Mouse (Mus musculus) limb, embryonic 14.5 days (tissue): ENCODE measurements at regions not wholly inside any gene's neighbourhood (a gene's known extent, or its start where the extent isn't known, plus 50 kb on each side); places are given as distances from the start of the nearest gene placed in this dataset.
A peak's percentile ranks its signal among the peaks of the same experiment; 100 is the strongest.

Experiments used
- ATAC-seq: fragments of 200-750 bp; cut with Nextera tagmentation; 2 replicates; pipeline ENCODE4 v1.8.0; 2017; ENCODE audit warnings: low read depth, moderate number of reproducible peaks, moderate TSS enrichment; ENCODE audit not compliant: low FRiP score
- DNase-seq: peaks from one replicate; pipeline ENCODE4 v3.0.0-alpha.2; 2015; ENCODE audit warnings: low spot score
- H3K27ac ChIP-seq: fragments of 300-500 bp; sonication (generic); replicated peaks from 2 replicates; pipeline ENCODE4 v1.5.1; 2014; ENCODE audit warnings: low read depth, mild to moderate bottlenecking, low read length, moderate library complexity, mixed read lengths
- H3K27me3 ChIP-seq: fragments of 300-500 bp; sonication (generic); 2 replicates; pipeline ENCODE4 v1.6.1; 2014; ENCODE audit warnings: low read length, mixed read lengths; ENCODE audit not compliant: control insufficient read depth, insufficient read depth
- H3K36me3 ChIP-seq: fragments of 300-500 bp; sonication (generic); 2 replicates; pipeline ENCODE4 v1.6.1; 2014; ENCODE audit warnings: mild to moderate bottlenecking, low read length, moderate library complexity, mixed read lengths; ENCODE audit not compliant: control insufficient read depth, insufficient read depth
- H3K4me1 ChIP-seq: fragments of 300-500 bp; sonication (generic); 2 replicates; pipeline ENCODE4 v1.6.1; 2014; ENCODE audit warnings: antibody characterized with exemption, low read length, mixed read lengths; ENCODE audit not compliant: control insufficient read depth, insufficient read depth
- H3K4me2 ChIP-seq: fragments of 300-500 bp; sonication (generic); replicated peaks from 2 replicates; pipeline ENCODE4 v1.6.1; 2014; ENCODE audit warnings: low read depth, mild to moderate bottlenecking, low read length, moderate library complexity; ENCODE audit not compliant: severe bottlenecking
- H3K4me3 ChIP-seq: fragments of 300-500 bp; sonication (generic); replicated peaks from 2 replicates; pipeline ENCODE4 v1.5.1; 2014; ENCODE audit warnings: low read length
- H3K9ac ChIP-seq: fragments of 300-500 bp; sonication (generic); 2 replicates; pipeline ENCODE4 v1.6.1; 2014; ENCODE audit warnings: mild to moderate bottlenecking, low read depth, low read length, moderate library complexity; ENCODE audit not compliant: severe bottlenecking
- H3K9me3 ChIP-seq: fragments of 300-500 bp; sonication (generic); 2 replicates; pipeline ENCODE4 v1.6.1; 2016; ENCODE audit warnings: low read length; ENCODE audit not compliant: control insufficient read depth
- POLR2A ChIP-seq: fragments of 200-500 bp; IDR thresholded peaks from 2 replicates; pipeline ENCODE4 v1.8.0; 2012; ENCODE audit warnings: inconsistent platforms, mild to moderate bottlenecking, moderate library complexity, borderline replicate concordance; ENCODE audit not compliant: insufficient read depth, insufficient read length; ENCODE audit errors: extremely low read depth
- WGBS: fragments of 180-500 bp; shearing (Covaris S2); extraction: QIAGEN DNeasy Blood & Tissue Kit; methylation state at CpG from one replicate; pipeline ENCODE4 v1.1.7; 2014; 5-methylcytosine and 5-hydroxymethylcytosine counted together

DNA sequence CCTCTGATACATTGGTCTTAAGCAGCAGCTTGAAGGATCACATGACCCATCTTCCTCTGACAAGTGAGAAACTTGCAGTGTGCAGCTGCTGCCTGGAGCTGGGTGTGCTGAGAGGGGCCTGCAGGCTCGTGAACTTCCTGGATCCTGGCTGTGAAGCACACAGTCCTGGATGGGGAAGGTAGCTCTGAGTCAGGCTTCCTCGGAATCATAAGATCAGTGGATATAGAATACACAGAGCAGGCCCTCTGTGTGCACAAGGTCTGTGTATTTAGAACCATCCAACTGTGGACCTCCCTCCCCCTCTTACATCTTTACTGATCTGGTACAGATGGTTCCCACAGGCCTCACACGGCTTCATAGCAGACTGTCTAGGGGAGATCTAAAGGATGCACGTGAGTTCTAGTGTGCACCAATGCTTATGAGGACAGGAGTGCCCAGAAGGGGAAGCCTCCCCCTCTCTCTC is 143.1 kb upstream of the Gm26897 start:
- ATAC-seq: peak; percentile 84
- 13% methylated on average over 4 of the region's 4 CpGs for WGBS
- TF ChIP-seq POLR2A: no peak

DNA sequence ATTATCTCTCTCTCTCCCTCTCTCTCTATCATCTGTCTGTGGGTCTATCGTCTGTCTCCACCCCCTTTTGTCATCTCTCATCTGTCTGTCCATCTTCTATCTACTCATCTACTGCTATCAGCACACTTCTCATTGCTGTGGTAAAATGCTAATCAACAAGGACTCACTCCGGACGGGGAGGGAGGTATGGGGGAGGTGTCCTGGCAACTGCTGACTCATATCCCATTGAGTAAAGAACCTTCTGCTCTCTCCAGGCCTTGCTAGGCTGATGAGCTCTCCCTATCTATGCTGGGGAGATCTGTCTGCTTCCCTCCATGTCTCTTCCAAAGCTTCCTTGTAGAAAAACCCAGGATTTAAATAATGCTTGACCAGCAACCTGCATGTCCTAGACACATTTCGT is 140.9 kb upstream of the Gm26897 start:
- 79% methylated on average over 4 of the region's 4 CpGs for WGBS
- ATAC-seq (no peak), DNase-seq (no peak)
- H3K4me2 ChIP-seq: no peak overlapping the region
- no peaks in the 10 kb centered on the region for H3K27me3 ChIP-seq
- H3K9me3 ChIP-seq: no peaks in the 10 kb centered on the region
- H3K9ac ChIP-seq: no peak overlapping the region
- H3K27ac ChIP-seq: no peak overlapping the region
- H3K36me3 ChIP-seq: no peaks in the 10 kb centered on the region
- TF ChIP-seq POLR2A: no peak
- H3K4me3 ChIP-seq: no peak overlapping the region
- 0 out of 2 replicates have a peak, but pooled peaks cover 5% of the 10 kb centered on the region for H3K4me1 ChIP-seq

More for the DNA sequence above, 143.1 kb upstream of the Gm26897 start:
- Histone ChIP-seq H3K4me3 (no peak overlapping the region), H3K9me3 (no peaks in the 10 kb centered on the region), H3K9ac (no peak overlapping the region), H3K27me3 (no peaks in the 10 kb centered on the region), H3K4me2 (no peak overlapping the region), H3K27ac (peak overlapping the region; percentile 15), H3K4me1 (0 out of 2 replicates have a peak, but pooled peaks cover 5% of the 10 kb centered on the region), H3K36me3 (no peaks in the 10 kb centered on the region)
- DNase-seq: peak; percentile 41

DNA sequence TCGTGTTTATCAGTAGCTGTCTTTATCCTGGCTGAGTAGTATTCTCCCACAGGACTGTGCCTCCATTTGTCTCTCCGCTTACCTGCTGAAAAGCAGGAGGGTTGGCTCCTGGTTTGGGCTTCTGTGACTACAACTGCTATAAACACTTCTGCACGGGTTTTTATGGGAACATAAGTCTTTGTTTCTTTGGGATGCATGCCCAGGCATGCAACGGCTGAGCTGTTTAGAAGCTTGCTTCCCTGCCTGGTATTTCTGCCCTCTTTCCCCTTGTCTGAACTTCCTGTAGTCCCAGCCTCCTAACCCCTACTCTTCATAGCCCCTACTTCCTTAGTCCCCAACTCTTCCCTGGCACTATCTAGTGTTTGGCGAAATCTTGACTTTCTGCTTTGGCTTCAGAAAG is 139.6 kb upstream of the Gm26897 start:
- 61% methylated on average over 5 of the region's 5 CpGs for WGBS
- no peak for TF ChIP-seq POLR2A
- no peak for ATAC-seq

DNA sequence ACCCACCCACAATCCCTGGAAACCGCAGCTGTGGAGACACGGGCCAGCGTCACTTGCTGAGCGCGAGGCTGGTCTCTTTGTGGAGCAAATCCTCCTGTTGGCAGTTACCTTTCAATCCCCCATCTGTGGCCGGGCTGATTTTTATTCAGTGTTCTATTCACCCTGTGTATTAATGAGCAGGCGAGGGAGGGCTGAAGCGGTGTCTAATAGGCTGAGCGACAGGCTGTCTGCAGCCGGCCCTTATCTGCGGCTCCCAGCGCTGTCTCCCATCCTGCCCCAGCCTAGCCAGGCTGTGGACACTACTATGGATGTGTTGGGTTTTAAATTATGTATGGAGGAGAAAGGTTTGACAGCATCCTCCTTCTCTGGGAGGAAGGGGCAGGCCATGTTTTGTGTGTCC is 138.3 kb upstream of the Gm26897 start:
- Histone ChIP-seq H3K4me2 (no peak overlapping the region), H3K27me3 (no peaks in the 10 kb centered on the region), H3K4me3 (no peak overlapping the region), H3K9me3 (no peaks in the 10 kb centered on the region), H3K27ac (no peak overlapping the region), H3K9ac (no peak overlapping the region), H3K36me3 (no peaks in the 10 kb centered on the region), H3K4me1 (0 out of 2 replicates have a peak, but pooled peaks cover 2% of the 10 kb centered on the region)
- ATAC-seq (no peak), DNase-seq (no peak)
- TF ChIP-seq POLR2A: no peak
- 65% methylated on average over 12 of the region's 12 CpGs for WGBS

More for the DNA sequence above, 139.6 kb upstream of the Gm26897 start:
- Histone ChIP-seq H3K9ac (no peak overlapping the region), H3K4me3 (no peak overlapping the region), H3K27me3 (no peaks in the 10 kb centered on the region), H3K4me2 (no peak overlapping the region), H3K36me3 (no peaks in the 10 kb centered on the region), H3K27ac (no peak overlapping the region), H3K4me1 (0 out of 2 replicates have a peak, but pooled peaks cover 5% of the 10 kb centered on the region), H3K9me3 (no peaks in the 10 kb centered on the region)
- DNase-seq: no peak

DNA sequence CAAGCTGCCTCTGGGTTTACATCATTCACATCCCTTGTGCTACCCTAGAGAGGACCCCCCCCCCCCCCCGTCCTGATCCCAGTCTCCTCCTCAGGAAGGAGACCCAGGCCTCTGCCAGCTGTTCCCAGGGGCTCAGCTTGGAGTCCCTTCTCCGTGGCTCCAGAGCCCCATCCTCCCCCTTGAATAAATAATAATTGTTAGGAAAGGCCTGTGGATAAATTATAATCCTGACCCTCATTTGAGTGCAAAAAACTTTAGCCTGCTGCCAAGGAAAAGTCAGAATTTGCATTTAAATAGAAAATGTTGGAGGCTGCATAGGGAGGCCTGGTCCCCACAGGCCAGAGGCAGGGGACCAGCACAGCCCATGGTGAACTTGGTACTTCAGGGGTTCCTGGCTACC is 136.0 kb upstream of the Gm26897 start:
- WGBS: 20% methylated on average over 1 of the region's 2 CpGs
- no peak for TF ChIP-seq POLR2A
- ATAC-seq: no peak
- Histone ChIP-seq H3K9me3 (no peaks in the 10 kb centered on the region), H3K4me1 (peaks cover 22% of the 10 kb centered on the region), H3K36me3 (no peaks in the 10 kb centered on the region), H3K9ac (no peak overlapping the region), H3K27me3 (no peaks in the 10 kb centered on the region), H3K27ac (no peak overlapping the region), H3K4me2 (no peak overlapping the region), H3K4me3 (no peak overlapping the region)
- no peak for DNase-seq

DNA sequence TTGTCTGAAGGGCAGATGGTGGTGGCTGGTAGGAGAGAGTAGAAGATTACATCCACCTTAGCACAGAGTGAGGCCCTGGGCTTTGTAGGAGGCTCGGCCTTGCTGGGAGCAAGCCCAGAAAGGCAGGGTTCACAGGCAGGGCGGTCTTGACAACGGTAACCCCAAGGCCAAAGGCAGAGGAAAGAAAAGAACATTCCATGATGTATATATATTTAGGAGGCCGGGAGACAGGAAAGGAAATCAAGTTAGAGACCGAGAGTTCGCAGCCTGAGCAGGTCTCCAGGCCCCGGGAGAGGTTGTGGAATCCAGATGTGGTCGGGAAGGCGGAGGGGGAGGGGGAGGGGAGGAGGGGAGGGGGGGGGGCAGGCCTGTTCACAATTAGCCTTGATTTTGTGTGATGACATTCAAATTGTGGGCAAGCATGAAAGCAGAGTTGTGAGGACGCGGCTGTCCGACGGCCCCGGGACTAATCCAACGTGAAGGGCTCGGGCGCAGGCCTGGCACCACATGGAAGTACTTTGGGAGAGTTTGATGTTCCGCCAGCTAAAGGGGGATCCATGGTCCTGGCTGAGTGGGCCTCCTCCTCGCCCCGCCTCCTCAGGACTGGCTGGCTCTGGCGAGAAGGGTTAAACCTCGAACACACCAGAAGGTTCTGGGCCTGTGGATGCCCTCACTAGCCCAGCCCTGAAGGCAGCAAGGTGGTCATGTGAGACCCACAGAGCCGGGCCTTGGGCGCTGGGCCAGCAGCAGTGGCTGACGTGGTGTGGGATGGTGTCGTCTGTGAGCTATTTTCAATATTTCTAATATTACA is 131.8 kb upstream of the Gm26897 start:
- Histone ChIP-seq H3K27ac (peak overlapping the region; percentile 82), H3K4me2 (no peak overlapping the region), H3K9me3 (no peaks in the 10 kb centered on the region), H3K27me3 (no peaks in the 10 kb centered on the region), H3K9ac (no peak overlapping the region), H3K4me3 (no peak overlapping the region), H3K4me1 (peaks cover 26% of the 10 kb centered on the region), H3K36me3 (no peaks in the 10 kb centered on the region)
- no peak for TF ChIP-seq POLR2A
- WGBS: 18% methylated on average over 25 of the region's 26 CpGs
- ATAC-seq (peak; percentile 83), DNase-seq (peak; percentile 67)
